Mouse (Mus musculus) lung, embryonic 16.5 days (tissue): Measurements from ENCODE around the gene Nkain1. TPM values are rescaled to one million over a fixed set of nuclear protein-coding genes. Genes with fewer than 3 reads are reported as not detected.

Experiments used
- ATAC-seq: fragments of 200-750 bp; cut with Nextera tagmentation; 2 replicates; pipeline ENCODE4 v1.8.0; 2017; ENCODE audit warnings: low read depth, mild to moderate bottlenecking, moderate library complexity
- H3K27ac ChIP-seq: fragments of 300-500 bp; sonication (generic); 2 replicates; pipeline ENCODE4 v1.5.1; 2014; ENCODE audit warnings: mild to moderate bottlenecking, control low read depth, low read length
- H3K27me3 ChIP-seq: fragments of 300-500 bp; sonication (generic); 2 replicates; pipeline ENCODE4 v1.6.1; 2014; ENCODE audit warnings: low read depth, low read length, mixed read lengths; ENCODE audit not compliant: control insufficient read depth, insufficient read depth
- H3K36me3 ChIP-seq: fragments of 300-500 bp; sonication (generic); 2 replicates; pipeline ENCODE4 v1.6.1; 2014; ENCODE audit warnings: low read length; ENCODE audit not compliant: control insufficient read depth, insufficient read depth
- H3K4me1 ChIP-seq: fragments of 300-500 bp; sonication (generic); replicated peaks from 2 replicates; pipeline ENCODE4 v1.6.1; 2014; ENCODE audit warnings: low read length, mixed read lengths; ENCODE audit not compliant: control insufficient read depth, insufficient read depth
- H3K4me2 ChIP-seq: fragments of 300-500 bp; sonication (generic); 2 replicates; pipeline ENCODE4 v1.6.1; 2014; ENCODE audit warnings: low read depth, low read length, control low read depth
- H3K4me3 ChIP-seq: fragments of 300-500 bp; sonication (generic); 2 replicates; pipeline ENCODE4 v1.5.1; 2014; ENCODE audit warnings: mild to moderate bottlenecking, low read length, control low read depth
- H3K9ac ChIP-seq: fragments of 300-500 bp; sonication (generic); 2 replicates; pipeline ENCODE4 v1.6.1; 2014; ENCODE audit warnings: low read length, control low read depth
- H3K9me3 ChIP-seq: fragments of 300-500 bp; sonication (generic); 2 replicates; pipeline ENCODE4 v1.6.1; 2016; ENCODE audit warnings: low read length; ENCODE audit not compliant: control insufficient read depth
- WGBS: fragments of 180-500 bp; shearing (Covaris S2); extraction: QIAGEN DNeasy Blood & Tissue Kit; methylation state at CpG from one replicate; pipeline ENCODE4 v1.1.7; 2014; 5-methylcytosine and 5-hydroxymethylcytosine counted together
- polyA plus RNA-seq: library from polyadenylated mRNA; unstranded; fragments of >200 nt; fragmentation: Nextera tagmentation; extraction: Ambion mirVana; gene quantifications from 2 replicates; pipeline ENCODE4 v1.2.1, GENCODE M21; 2015

Gene Nkain1
- polyA plus RNA-seq, 1 experiment from 2014 or later: 0.18 TPM

GRCm38 (mm10) chr4:130556224-130556623 lies 17.7 kb downstream of the Nkain1 start:
- peak; percentile 24; the same call in 1 of the 2 replicates for ATAC-seq
- peaks cover 7% of the 10 kb centered on the region; the same call in 1 of the 2 replicates for H3K4me1 ChIP-seq
- H3K9ac ChIP-seq: no peak overlapping the region
- no peak overlapping the region for H3K27ac ChIP-seq
- H3K27me3 ChIP-seq: no peaks in the 10 kb centered on the region
- H3K9me3 ChIP-seq: no peaks in the 10 kb centered on the region
- no peak overlapping the region for H3K4me3 ChIP-seq
- 32% methylated on average over 5 of the region's 5 CpGs for WGBS
- H3K36me3 ChIP-seq: no peaks in the 10 kb centered on the region
- no peak overlapping the region for H3K4me2 ChIP-seq

DNA sequence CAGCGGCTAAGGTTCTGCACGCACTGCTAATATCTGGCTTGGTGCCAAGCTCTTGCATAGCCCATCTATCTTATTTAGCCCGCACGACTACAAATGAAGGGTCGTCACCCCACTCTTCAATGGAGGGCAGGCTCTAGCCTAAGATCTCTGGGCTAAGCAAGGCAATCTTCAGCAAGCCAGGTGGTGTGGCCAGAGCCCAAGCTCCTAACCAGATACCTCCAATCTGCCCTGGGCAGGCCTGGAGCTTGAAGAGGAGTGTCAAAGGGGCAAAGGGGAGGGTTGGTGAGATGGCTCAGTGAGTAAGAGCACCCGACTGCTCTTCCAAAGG lies 20.9 kb downstream of the Nkain1 start:
- ATAC-seq: peak; percentile 21; the same call in 1 of the 2 replicates
- H3K4me1 ChIP-seq: peaks cover 7% of the 10 kb centered on the region; the same call in 1 of the 2 replicates
- H3K27me3 ChIP-seq: no peaks in the 10 kb centered on the region
- H3K9ac ChIP-seq: no peak overlapping the region
- no peaks in the 10 kb centered on the region for H3K36me3 ChIP-seq
- no peak overlapping the region for H3K4me2 ChIP-seq
- no peak overlapping the region for H3K27ac ChIP-seq
- no peaks in the 10 kb centered on the region for H3K9me3 ChIP-seq
- 11% methylated on average over 6 of the region's 6 CpGs for WGBS
- H3K4me3 ChIP-seq: no peak overlapping the region

- H3K27ac ChIP-seq: no peak overlapping the region
- ATAC-seq: peak; percentile 30
- H3K4me2 ChIP-seq: no peak overlapping the region
Measured at GRCm38 (mm10) chr4:130552312-130553120, 21.5 kb downstream of the Nkain1 start.

DNA sequence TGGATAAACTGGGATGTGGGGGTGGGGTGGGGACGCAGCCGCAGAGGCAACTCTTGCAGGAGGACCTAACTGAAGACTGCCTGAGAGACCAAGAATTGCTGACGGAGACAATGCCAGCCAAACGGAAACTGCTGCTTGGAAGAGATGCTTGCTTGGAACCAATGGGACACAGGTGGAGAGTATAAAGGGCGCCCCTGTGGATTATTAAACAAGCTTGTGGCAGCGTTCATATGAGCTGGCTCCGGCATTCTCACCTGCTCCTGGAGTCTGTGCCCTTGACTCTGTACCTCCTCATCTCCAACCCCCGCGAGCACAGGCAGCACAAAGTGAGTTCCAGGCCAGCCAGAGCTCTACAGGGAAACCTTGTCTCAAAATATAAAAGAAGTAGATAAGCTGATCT lies 23.5 kb downstream of the Nkain1 start:
- no peaks in the 10 kb centered on the region for H3K27me3 ChIP-seq
- H3K4me1 ChIP-seq: peaks cover 12% of the 10 kb centered on the region
- no peak overlapping the region for H3K4me3 ChIP-seq
- no peak overlapping the region for H3K9ac ChIP-seq
- no peak overlapping the region for H3K27ac ChIP-seq
- H3K9me3 ChIP-seq: no peaks in the 10 kb centered on the region
- no peak overlapping the region for H3K4me2 ChIP-seq
- ATAC-seq: no peak
- no peaks in the 10 kb centered on the region for H3K36me3 ChIP-seq
- 80% methylated on average over 9 of the region's 9 CpGs for WGBS

More at GRCm38 (mm10) chr4:130552312-130553120, 21.5 kb downstream of the Nkain1 start:
- Histone ChIP-seq H3K4me1 (peaks cover 7% of the 10 kb centered on the region; the same call in 1 of the 2 replicates), H3K4me3 (no peak overlapping the region), H3K27me3 (no peaks in the 10 kb centered on the region), H3K9me3 (no peaks in the 10 kb centered on the region), H3K9ac (no peak overlapping the region), H3K36me3 (no peaks in the 10 kb centered on the region)
- WGBS: 16% methylated on average over 8 of the region's 8 CpGs

GRCm38 (mm10) chr4:130549189-130549588 lies 24.8 kb downstream of the Nkain1 start:
- WGBS: 85% methylated on average over 8 of the region's 8 CpGs
- Histone ChIP-seq H3K9me3 (no peaks in the 10 kb centered on the region), H3K27me3 (no peaks in the 10 kb centered on the region), H3K9ac (no peak overlapping the region), H3K4me3 (no peak overlapping the region), H3K36me3 (no peaks in the 10 kb centered on the region), H3K4me2 (no peak overlapping the region), H3K4me1 (peaks cover 12% of the 10 kb centered on the region), H3K27ac (no peak overlapping the region)
- no peak for ATAC-seq

- no peak overlapping the region for H3K27ac ChIP-seq
- no peaks in the 10 kb centered on the region for H3K36me3 ChIP-seq
- no peak for ATAC-seq
- no peak overlapping the region for H3K4me2 ChIP-seq
- H3K27me3 ChIP-seq: no peaks in the 10 kb centered on the region
- WGBS: 14% methylated on average over 13 of the region's 13 CpGs
- no peaks in the 10 kb centered on the region for H3K9me3 ChIP-seq
- peaks cover 6% of the 10 kb centered on the region for H3K4me1 ChIP-seq
- H3K4me3 ChIP-seq: no peak overlapping the region
- H3K9ac ChIP-seq: peak overlapping the region; percentile 36; the same call in 1 of the 2 replicates
Measured at GRCm38 (mm10) chr4:130546798-130547562, 27.0 kb downstream of the Nkain1 start.

- H3K27me3 ChIP-seq: no peaks in the 10 kb centered on the region
- WGBS: 49% methylated on average over 9 of the region's 9 CpGs
- H3K27ac ChIP-seq: no peak overlapping the region
- no peak for ATAC-seq
- no peak overlapping the region for H3K4me2 ChIP-seq
- no peak overlapping the region for H3K9ac ChIP-seq
- H3K4me1 ChIP-seq: peaks cover 6% of the 10 kb centered on the region
- no peaks in the 10 kb centered on the region for H3K9me3 ChIP-seq
- no peak overlapping the region for H3K4me3 ChIP-seq
- H3K36me3 ChIP-seq: no peaks in the 10 kb centered on the region
Measured at GRCm38 (mm10) chr4:130544392-130544791, 29.6 kb downstream of the Nkain1 start.

DNA sequence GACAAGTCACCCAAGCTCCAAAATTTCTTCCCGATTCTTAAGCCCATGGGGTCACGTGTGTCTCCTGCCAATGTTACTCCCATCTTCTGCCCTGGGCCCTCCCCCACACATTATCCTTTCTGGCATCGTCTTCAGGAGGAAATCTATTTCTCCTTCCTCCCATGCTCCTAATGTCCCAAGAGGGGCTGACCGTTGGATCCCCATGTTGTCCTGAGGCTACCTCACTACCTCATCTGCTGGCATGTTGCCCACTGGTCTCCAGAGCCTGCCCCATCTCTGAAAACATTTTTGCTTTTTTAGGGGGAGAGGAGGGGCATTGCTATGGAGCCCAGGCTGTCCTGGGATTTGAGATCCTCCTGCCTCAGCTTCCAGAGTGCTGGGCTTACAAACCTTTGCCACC lies 30.9 kb downstream of the Nkain1 start:
- WGBS: 72% methylated on average over 4 of the region's 4 CpGs
- no peaks in the 10 kb centered on the region for H3K36me3 ChIP-seq
- no peaks in the 10 kb centered on the region for H3K27me3 ChIP-seq
- H3K27ac ChIP-seq: no peak overlapping the region
- H3K9ac ChIP-seq: no peak overlapping the region
- H3K4me2 ChIP-seq: no peak overlapping the region
- no peaks in the 10 kb centered on the region for H3K9me3 ChIP-seq
- no peak for ATAC-seq
- no peak overlapping the region for H3K4me3 ChIP-seq
- H3K4me1 ChIP-seq: peaks cover 6% of the 10 kb centered on the region

GRCm38 (mm10) chr4:130540831-130541230 lies 33.1 kb downstream of the Nkain1 start:
- no peak overlapping the region for H3K9ac ChIP-seq
- ATAC-seq: no peak
- no peak overlapping the region for H3K4me2 ChIP-seq
- WGBS: 82% methylated on average over 4 of the region's 4 CpGs
- no peaks in the 10 kb centered on the region for H3K4me1 ChIP-seq
- no peaks in the 10 kb centered on the region for H3K27me3 ChIP-seq
- H3K4me3 ChIP-seq: no peak overlapping the region
- H3K9me3 ChIP-seq: no peaks in the 10 kb centered on the region
- H3K27ac ChIP-seq: no peak overlapping the region
- no peaks in the 10 kb centered on the region for H3K36me3 ChIP-seq
